Mouse (Mus musculus): ENCODE results near the gene Gm20388. TPM values are rescaled to one million over a fixed set of nuclear protein-coding genes. Genes with fewer than 3 reads are reported as not detected.

Gm20388 gene
- polyA plus RNA-seq, 1 experiment from 2014 or later: not detected

DNA sequence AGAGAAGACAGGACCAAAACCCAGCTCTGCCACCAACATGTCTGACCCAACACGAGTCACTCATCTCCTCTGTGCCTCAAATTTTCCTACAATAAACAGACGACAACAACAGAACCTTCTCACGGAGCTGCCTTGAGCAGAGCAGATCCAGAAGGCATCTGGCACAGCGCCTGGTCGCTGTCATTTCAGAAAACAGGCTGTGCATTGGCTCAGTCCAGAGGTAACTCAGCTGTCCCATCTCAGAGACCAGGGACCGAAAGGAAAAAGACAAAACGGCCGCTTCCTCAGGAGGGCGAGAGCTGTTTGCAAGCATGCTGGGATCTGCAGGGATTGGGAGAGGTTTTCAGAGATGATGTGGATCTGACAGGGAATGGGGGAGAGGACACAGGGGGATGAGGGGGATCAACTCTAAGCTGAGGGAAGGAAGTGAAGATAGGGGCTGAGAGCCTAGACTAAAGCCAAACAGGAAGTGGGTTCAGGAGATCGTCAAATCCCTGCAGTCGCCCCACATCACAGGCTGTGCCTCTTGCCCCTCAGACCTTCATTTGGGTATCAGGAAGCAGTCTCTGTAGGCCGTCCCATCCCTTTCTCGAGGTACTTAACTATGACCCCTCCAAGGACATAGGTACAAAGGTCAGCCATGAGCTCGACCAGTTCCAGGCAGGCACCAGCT, 4067.7 kb downstream of the Gm20388 start:
- 64% methylated on average over 14 of the region's 14 CpGs for WGBS
- no peaks in the 10 kb centered on the region for H3K36me3 ChIP-seq
- ATAC-seq (ENCODE audit: insufficient number of reproducible peaks, insufficient read depth, low FRiP score, low TSS enrichment, low read depth): no peak
- no peak overlapping the region for H3K4me3 ChIP-seq
- H3K27me3 ChIP-seq: no peaks in the 10 kb centered on the region
- peaks cover 26% of the 10 kb centered on the region for H3K4me1 ChIP-seq
- no peaks in the 10 kb centered on the region for H3K9me3 ChIP-seq
- no peak overlapping the region for H3K4me2 ChIP-seq
- no peak overlapping the region for H3K27ac ChIP-seq
- 0 out of 2 replicates have a peak overlapping the region, but pooled peaks have one; percentile 27 for H3K9ac ChIP-seq

DNA sequence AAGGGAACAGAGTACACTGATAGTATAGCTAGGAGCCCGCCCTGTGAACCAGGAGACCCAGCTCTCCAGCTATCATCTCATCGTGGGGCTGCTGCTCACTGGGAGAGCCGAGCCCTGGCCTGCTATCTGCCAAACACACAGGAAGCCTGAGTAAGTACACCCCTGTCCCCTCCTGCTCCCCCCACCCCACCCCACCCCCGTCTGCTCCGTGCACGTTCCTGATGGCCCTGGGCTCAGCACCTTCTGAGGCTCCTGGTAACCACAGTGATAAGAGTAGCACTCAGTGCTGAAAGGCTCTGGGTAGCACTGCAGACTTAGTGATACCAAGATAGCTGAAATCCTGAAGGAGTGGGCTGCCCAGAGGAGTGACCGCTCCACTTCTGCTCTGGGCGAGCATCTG, 4068.3 kb downstream of the Gm20388 start:
- WGBS: 80% methylated on average over 8 of the region's 8 CpGs
- Histone ChIP-seq H3K9ac (0 out of 2 replicates have a peak overlapping the region, but pooled peaks have one; percentile 27), H3K27ac (no peak overlapping the region), H3K27me3 (no peaks in the 10 kb centered on the region), H3K9me3 (no peaks in the 10 kb centered on the region), H3K4me3 (no peak overlapping the region), H3K4me2 (no peak overlapping the region), H3K4me1 (peaks cover 27% of the 10 kb centered on the region), H3K36me3 (no peaks in the 10 kb centered on the region)
- no peak for ATAC-seq (ENCODE audit: insufficient number of reproducible peaks, insufficient read depth, low FRiP score, low TSS enrichment, low read depth)

DNA sequence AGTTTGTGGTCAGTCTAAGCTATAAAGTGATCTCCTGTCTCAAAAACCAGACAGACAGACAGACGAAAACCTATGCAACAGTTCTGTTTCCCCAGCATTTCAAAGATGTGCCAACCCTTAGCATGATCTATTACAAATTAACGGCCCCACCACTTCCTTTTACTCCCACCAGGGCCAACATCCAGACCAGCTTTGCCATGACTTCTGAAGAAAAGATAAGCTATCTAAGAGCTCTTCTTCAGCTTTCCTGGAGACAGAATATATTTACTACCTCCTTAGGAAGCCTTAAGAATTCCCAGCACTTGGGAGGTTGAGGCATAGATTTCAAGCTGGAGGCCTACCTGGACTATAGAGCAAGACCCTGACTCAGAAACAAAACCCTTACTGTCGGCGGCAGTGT, 4069.6 kb downstream of the Gm20388 start:
- ATAC-seq (ENCODE audit: insufficient number of reproducible peaks, insufficient read depth, low FRiP score, low TSS enrichment, low read depth): no peak
- no peaks in the 10 kb centered on the region for H3K27me3 ChIP-seq
- 60% methylated on average over 4 of the region's 4 CpGs for WGBS
- no peak overlapping the region for H3K27ac ChIP-seq
- H3K9ac ChIP-seq: 0 out of 2 replicates have a peak overlapping the region, but pooled peaks have one; percentile 11
- no peaks in the 10 kb centered on the region for H3K36me3 ChIP-seq
- H3K4me2 ChIP-seq: no peak overlapping the region
- H3K9me3 ChIP-seq: no peaks in the 10 kb centered on the region
- peaks cover 27% of the 10 kb centered on the region for H3K4me1 ChIP-seq
- H3K4me3 ChIP-seq: no peak overlapping the region

DNA sequence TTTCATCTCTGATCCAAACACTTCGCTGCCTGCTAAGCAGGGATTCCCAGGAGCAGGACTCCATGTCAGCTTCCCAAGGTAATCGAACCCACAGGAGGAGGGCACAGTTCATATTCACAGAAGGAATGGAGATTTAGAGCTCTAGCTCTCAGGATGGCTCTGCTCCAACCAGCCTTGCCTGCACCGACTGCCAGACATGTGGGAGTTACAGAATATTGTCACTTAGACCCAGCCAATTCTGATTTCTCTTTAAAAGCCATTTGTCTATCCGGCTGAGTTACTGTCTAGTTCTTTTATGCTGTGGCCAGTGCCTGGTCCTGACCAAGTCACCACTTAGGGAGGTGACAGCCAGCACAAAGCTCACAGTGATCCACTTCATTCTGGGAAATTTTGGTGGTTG, 4071.0 kb downstream of the Gm20388 start:
- Histone ChIP-seq H3K9ac (0 out of 2 replicates have a peak overlapping the region, but pooled peaks have one; percentile 11), H3K9me3 (no peaks in the 10 kb centered on the region), H3K27me3 (no peaks in the 10 kb centered on the region), H3K27ac (no peak overlapping the region), H3K36me3 (no peaks in the 10 kb centered on the region), H3K4me3 (peak overlapping the region; percentile 77), H3K4me2 (peak overlapping the region; percentile 93), H3K4me1 (peaks cover 27% of the 10 kb centered on the region)
- no peak for ATAC-seq (ENCODE audit: insufficient number of reproducible peaks, insufficient read depth, low FRiP score, low TSS enrichment, low read depth)
- WGBS: 46% methylated on average over 4 of the region's 4 CpGs

DNA sequence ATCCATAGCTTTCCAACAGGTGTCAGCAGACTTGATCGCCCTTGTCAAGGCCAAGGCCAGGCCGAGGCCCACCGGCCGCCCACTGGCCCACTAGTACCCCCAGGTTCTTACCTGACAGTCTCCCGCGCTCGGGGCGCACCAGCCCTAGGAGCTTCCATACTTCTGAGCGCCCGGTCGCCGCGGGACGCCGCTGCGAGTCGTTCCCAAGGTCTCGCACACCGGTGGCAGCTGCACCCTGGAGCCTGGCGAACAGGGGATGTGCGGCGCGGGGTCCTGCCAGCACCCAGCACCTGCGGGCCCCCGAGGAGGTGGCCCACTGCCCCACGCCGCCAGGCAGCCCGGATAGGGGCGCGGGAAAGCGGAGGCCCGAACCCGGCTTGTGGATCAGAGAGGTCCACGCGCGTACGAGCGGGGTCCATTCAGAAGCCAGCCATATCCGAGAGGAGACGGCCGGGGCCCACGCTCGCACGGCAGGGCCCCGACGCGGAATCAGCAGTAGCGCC, 4071.7 kb downstream of the Gm20388 start:
- H3K4me3 ChIP-seq: peak overlapping the region; percentile 77
- no peaks in the 10 kb centered on the region for H3K27me3 ChIP-seq
- under 1% methylated on average over 48 of the region's 48 CpGs for WGBS
- no peaks in the 10 kb centered on the region for H3K36me3 ChIP-seq
- peak overlapping the region; percentile 84 for H3K9ac ChIP-seq
- peaks cover 27% of the 10 kb centered on the region for H3K4me1 ChIP-seq
- no peaks in the 10 kb centered on the region for H3K9me3 ChIP-seq
- H3K27ac ChIP-seq: peak overlapping the region; percentile 83; the same call in 1 of the 2 replicates
- H3K4me2 ChIP-seq: peak overlapping the region; percentile 93
- peak; percentile 35; the same call in 1 of the 2 replicates for ATAC-seq (ENCODE audit: insufficient number of reproducible peaks, insufficient read depth, low FRiP score, low TSS enrichment, low read depth)

DNA sequence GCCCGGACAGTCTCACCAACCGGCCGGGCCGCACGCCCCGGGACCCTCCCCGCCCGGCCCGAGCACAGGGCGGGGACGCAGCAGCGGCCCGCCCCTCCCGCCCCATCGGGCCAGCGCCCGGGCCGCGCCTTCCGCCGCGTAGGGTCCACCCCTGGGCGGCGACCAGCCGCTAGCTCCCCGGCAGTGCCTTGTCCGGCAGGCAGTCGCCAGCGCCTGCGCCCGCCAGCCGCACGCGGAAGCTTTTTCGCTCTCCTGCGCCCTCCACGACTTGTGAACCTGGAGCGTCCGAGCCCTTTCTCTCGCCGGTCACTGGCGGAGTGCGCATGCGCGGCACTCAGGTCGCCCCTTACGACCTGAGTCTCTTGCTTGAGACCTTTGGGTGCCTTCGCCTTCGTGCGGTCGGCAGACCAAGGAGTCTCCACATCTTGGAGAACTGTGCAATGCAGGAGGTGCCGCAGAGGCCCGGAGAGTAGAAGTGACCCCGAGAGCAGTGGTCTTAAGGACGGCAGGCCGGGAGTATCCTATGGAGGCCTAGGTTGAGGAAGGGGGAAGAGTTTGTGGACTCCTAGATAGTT, 4072.3 kb downstream of the Gm20388 start, which contains the start of gene Abcb10:
Gene Abcb10 (minus strand): TSS at position 297 of the 575 bp plus-strand sequence.
- WGBS: under 1% methylated on average over 47 of the region's 56 CpGs
- peak; percentile 93 for ATAC-seq (ENCODE audit: insufficient number of reproducible peaks, insufficient read depth, low FRiP score, low TSS enrichment, low read depth)
- H3K27ac ChIP-seq: peak within 1 kb of the TSS; percentile 83
- no peaks in the 10 kb centered on the region for H3K27me3 ChIP-seq
- H3K4me1 ChIP-seq: peaks cover 27% of the 10 kb centered on the region
- no peaks in the 10 kb centered on the region for H3K36me3 ChIP-seq
- H3K9ac ChIP-seq: peak within 1 kb of the TSS; percentile 84
- peak within 1 kb of the TSS; percentile 93 for H3K4me2 ChIP-seq
- H3K9me3 ChIP-seq: no peaks in the 10 kb centered on the region
- H3K4me3 ChIP-seq: peak within 1 kb of the TSS; percentile 77

DNA sequence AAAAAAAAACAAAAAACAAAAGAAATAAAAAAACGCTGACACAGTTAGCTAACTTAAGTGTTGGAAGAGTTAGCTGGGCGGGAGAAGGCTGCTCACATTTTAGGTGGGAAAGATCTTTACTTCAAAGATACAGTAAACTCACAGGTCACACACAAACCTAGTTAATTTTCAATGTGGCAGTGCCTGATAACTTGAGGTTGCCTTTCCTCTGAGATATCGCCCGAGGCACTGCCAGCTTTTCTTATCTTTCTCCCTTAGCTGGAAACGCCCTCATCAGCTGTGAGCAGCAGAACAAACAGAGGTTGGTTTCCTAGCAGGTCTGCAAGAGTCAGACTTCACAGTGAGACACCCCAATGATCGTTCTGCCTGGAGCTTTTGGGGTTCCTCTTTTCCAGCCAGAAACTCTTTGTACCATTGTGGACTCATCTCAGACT, 4078.0 kb downstream of the Gm20388 start:
- no peak for ATAC-seq (ENCODE audit: insufficient number of reproducible peaks, insufficient read depth, low FRiP score, low TSS enrichment, low read depth)
- no peak overlapping the region for H3K9ac ChIP-seq
- H3K4me1 ChIP-seq: no peaks in the 10 kb centered on the region
- peaks cover 5% of the 10 kb centered on the region for H3K36me3 ChIP-seq
- no peak overlapping the region for H3K4me3 ChIP-seq
- 62% methylated on average over 6 of the region's 6 CpGs for WGBS
- H3K9me3 ChIP-seq: no peaks in the 10 kb centered on the region
- H3K4me2 ChIP-seq: no peak overlapping the region
- no peak overlapping the region for H3K27ac ChIP-seq
- H3K27me3 ChIP-seq: no peaks in the 10 kb centered on the region

DNA sequence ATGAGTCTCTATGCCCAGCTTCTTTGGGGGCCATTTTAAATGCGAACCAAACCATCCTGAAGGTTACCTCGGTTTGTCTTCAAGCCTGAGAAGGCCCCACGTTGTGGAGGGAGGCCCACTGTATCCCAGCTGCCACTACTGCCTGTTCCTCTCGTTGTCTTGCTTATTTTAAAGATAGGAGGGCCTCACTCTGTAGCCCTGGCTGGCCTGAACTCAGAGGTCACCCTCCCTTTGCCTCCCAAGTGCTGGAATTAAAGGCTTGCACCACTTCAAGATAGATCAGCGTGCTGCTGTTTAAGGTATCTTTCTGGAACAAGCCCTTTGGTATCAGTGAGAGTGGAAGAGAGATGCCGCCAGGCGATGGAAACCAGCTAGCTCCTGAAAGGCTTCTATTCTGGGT, 4078.5 kb downstream of the Gm20388 start:
- no peaks in the 10 kb centered on the region for H3K27me3 ChIP-seq
- no peak overlapping the region for H3K9ac ChIP-seq
- H3K4me1 ChIP-seq: no peaks in the 10 kb centered on the region
- WGBS: 80% methylated on average over 7 of the region's 7 CpGs
- no peak overlapping the region for H3K27ac ChIP-seq
- no peak for ATAC-seq (ENCODE audit: insufficient number of reproducible peaks, insufficient read depth, low FRiP score, low TSS enrichment, low read depth)
- no peak overlapping the region for H3K4me2 ChIP-seq
- H3K36me3 ChIP-seq: peaks cover 10% of the 10 kb centered on the region
- H3K4me3 ChIP-seq: no peak overlapping the region
- no peaks in the 10 kb centered on the region for H3K9me3 ChIP-seq

DNA sequence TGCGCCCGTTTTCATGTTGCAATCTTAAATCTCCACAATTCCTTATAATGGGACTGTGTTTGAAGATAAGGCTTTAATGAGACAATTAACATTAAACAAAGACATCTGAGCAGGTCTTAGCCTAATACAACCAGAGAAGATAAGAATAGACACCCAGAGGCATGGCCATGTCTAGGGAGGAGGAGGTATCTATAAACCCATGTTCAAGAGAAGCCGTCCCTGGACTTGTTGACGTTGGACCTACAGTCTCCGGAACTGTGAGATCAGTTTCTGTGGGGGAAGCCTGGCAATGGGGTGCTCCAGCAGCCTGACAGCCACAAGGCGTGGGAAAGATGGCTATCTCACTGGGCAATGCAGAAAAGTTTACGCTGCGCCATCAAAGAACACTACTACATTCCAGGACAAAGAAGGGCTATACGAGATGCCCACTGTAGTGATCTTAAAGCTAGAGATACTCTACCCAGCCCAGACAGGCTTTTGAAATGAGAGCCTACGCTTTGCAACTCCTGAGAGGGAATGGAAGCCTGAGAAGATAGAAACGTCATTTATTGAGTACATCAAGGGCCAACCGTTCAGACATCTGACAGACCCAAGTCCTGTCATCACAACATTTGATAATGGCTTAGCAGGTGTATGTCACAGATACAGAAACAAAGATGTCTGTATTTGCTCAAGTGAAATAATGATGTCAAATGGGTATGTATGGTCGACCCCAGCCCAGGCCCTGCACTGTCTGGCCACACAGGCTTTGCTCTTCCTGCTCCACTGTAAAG, 4079.8 kb downstream of the Gm20388 start:
- Histone ChIP-seq H3K9me3 (no peaks in the 10 kb centered on the region), H3K4me3 (no peak overlapping the region), H3K4me2 (no peak overlapping the region), H3K4me1 (no peaks in the 10 kb centered on the region), H3K27me3 (no peaks in the 10 kb centered on the region), H3K27ac (no peak overlapping the region), H3K9ac (no peak overlapping the region), H3K36me3 (peaks cover 21% of the 10 kb centered on the region)
- 85% methylated on average over 13 of the region's 13 CpGs for WGBS
- no peak for ATAC-seq (ENCODE audit: insufficient number of reproducible peaks, insufficient read depth, low FRiP score, low TSS enrichment, low read depth)

DNA sequence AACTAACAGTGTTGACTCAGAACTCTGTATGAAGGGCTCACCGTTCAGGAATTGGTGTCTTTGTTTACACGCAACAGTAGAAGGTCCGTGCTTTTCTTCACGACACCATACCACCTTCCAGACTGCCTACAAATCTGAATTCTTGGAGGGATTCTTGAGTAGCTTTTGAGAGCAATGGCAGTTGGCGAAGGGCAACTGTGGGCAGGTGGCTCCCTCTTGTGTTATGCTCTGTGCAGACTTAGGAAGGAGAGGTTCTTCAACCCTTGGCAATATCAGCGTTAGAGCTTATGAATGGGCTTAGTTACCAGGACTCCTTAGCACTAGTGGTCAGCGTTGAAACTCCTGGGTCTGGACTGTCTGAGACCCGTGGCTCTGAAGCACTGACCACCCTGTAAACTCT, 4081.9 kb downstream of the Gm20388 start:
- no peaks in the 10 kb centered on the region for H3K27me3 ChIP-seq
- no peak overlapping the region for H3K27ac ChIP-seq
- H3K36me3 ChIP-seq: peaks cover 34% of the 10 kb centered on the region
- WGBS: 85% methylated on average over 8 of the region's 8 CpGs
- H3K9ac ChIP-seq: no peak overlapping the region
- H3K9me3 ChIP-seq: no peaks in the 10 kb centered on the region
- no peaks in the 10 kb centered on the region for H3K4me1 ChIP-seq
- H3K4me3 ChIP-seq: no peak overlapping the region
- H3K4me2 ChIP-seq: no peak overlapping the region
- ATAC-seq (ENCODE audit: insufficient number of reproducible peaks, insufficient read depth, low FRiP score, low TSS enrichment, low read depth): no peak

DNA sequence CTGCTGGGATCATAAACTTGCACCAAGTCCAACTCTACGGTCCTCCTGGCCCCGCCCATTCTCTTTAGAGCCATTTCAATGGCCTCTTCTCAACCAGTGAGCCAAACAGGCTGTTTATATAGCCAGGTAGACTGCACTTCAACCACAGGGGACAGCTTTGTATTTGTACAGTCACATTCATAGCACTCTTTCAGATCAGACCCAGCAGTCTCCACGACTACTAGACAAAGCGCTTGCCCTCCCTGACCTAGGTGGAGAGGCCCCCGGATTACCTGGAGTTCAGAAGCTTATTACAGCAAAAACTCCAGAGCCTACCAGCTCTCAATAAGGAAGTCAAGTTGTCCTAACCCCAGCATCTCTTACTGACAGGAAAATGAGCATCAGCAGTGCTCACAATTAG, 4083.0 kb downstream of the Gm20388 start:
- no peaks in the 10 kb centered on the region for H3K9me3 ChIP-seq
- H3K36me3 ChIP-seq: peaks cover 42% of the 10 kb centered on the region
- ATAC-seq (ENCODE audit: insufficient number of reproducible peaks, insufficient read depth, low FRiP score, low TSS enrichment, low read depth): no peak
- H3K9ac ChIP-seq: no peak overlapping the region
- no peaks in the 10 kb centered on the region for H3K4me1 ChIP-seq
- no peak overlapping the region for H3K4me2 ChIP-seq
- no peaks in the 10 kb centered on the region for H3K27me3 ChIP-seq
- H3K4me3 ChIP-seq: no peak overlapping the region
- peak overlapping the region; percentile 55; the same call in 1 of the 2 replicates for H3K27ac ChIP-seq
- WGBS: 86% methylated on average over 5 of the region's 5 CpGs
